Mouse (Mus musculus) E14TG2a.4 (cell line): Measurements from ENCODE around the gene Pla2g1b.

Experiments used
- CTCF ChIP-seq: conservative IDR thresholded peaks from 2 replicates; pipeline ENCODE4 v1.5.1; 2014; ENCODE audit warnings: low read length
- NANOG ChIP-seq: IDR thresholded peaks from 2 replicates; pipeline ENCODE4 v1.6.1; 2014; ENCODE audit warnings: borderline replicate concordance, low read length, mixed read lengths
- POU5F1 ChIP-seq: IDR thresholded peaks from 2 replicates; pipeline ENCODE4 v1.6.1; 2014; ENCODE audit warnings: low read length, borderline replicate concordance

GRCm38 (mm10) chr5:115520325-115520869, 54.3 kb downstream of the Pla2g1b start:
- TF ChIP-seq CTCF (no peak), POU5F1 (no peak), NANOG (no peak)
